Mouse (Mus musculus) duodenum, adult 2 months (tissue): ENCODE measurements around the gene Eml6. TPM values are rescaled to one million over a fixed set of nuclear protein-coding genes. Genes with fewer than 3 reads are reported as not detected.

Experiments used
- polyA plus RNA-seq: library from polyadenylated mRNA; depleted of rRNA; stranded (reverse); fragments of >200 nt; gene quantifications from 2 replicates; pipeline ENCODE4 v1.2.3, GENCODE M21; 2012; ENCODE audit warnings: low replicate concordance; rRNA removed

The Eml6 gene
- polyA plus RNA-seq, result 0.15 and 0.45 TPM in 2 replicates

DNA sequence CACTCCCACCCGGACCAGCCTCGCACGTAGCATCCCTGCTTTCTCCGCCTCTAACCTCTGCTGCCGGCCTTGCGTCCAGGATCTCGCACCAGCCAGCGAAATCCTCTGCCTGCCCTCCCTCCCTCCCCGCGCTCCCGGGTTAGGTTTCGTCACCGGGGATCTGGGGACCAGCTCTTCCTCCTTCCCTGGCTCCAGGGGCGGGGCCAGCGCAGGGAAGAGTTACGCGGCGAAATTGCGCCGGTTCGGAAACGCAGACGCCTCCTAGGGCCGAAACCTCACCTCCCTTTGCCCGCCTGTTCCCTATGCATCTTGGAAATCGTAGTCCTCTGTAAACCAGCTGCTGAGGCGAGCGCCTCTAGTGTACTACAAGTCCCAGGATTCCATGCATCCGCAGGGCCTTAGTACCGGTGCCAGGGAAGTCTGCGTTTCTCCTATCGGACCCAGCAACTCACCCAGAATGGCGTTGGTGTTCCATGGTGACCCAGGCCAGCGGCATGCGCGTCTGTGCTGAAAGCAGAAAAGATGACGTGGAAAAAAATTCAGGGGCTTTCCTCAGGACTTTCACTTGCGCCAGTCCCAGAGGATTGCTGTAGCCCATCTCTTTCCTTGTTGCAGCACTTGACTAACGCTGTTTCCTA is at the start of gene Eml6:
Gene Eml6, minus strand, starts transcription at position 199 of the 638 bp plus-strand sequence.

DNA sequence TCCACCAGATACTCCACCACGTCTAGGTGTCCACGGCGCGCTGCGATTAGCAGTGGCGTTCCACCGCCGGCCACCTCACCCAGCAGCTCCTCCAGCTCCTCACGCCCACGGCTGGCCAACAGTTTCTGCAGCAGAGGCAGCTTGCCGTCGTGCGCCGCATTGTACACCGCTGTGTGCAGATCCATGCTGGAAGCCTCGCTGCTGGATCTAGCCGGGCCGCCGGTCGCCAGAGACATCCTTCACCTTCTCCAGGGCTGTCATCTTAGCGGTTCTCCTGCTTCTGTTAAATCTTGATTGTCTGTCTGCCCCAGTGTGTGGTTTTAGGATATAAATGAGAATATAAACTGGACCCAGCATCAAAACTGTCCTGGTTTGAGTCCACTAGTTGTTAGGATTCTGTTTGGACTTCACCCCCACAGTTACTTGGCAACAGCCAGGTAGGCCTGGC is 200.5 kb downstream of the Eml6 start, which contains the start of gene 4931440F15Rik:
Gene 4931440F15Rik, minus strand, starts transcription at position 398 of the 448 bp plus-strand sequence.

Other genes with a start within 250 kb of the Eml6 start
- gene 4931440F15Rik, start 200.4 kb downstream of the Eml6 start, polyA plus RNA-seq, result 0.12 TPM in 1 of 2 replicates, not detected in the other
- 14.8 and 17.7 TPM in 2 replicates for gene Sptbn1, start 242.1 kb upstream of the Eml6 start, polyA plus RNA-seq